Mouse (Mus musculus) CH12F3 (cell line): ENCODE results near the gene Mybl2.

Source experiments
- in situ Hi-C: fragments of 300-500 bp; cut with MboI; formaldehyde crosslinking; loops from 2 replicates; pipeline ENCODE4 v1.14.3; 2020; ENCODE audit warnings: low sequenced_read_pairs

The Mybl2 gene

GRCm38 (mm10) chr2:163108385-163108784 is 53.9 kb downstream of the Mybl2 start:
- in situ Hi-C loops = no loop called here

GRCm38 (mm10) chr2:163110706-163111105 is 56.2 kb downstream of the Mybl2 start:
- in situ Hi-C loops = no loop called here

GRCm38 (mm10) chr2:163111413-163112201 is 57.1 kb downstream of the Mybl2 start:
- in situ Hi-C loops = no loop called here

- in situ Hi-C loops = no loop called here
Measured at GRCm38 (mm10) chr2:163120626-163121352, 66.3 kb downstream of the Mybl2 start.

GRCm38 (mm10) chr2:163121353-163121660 is 66.8 kb downstream of the Mybl2 start:
- in situ Hi-C loops = no loop called here

GRCm38 (mm10) chr2:163122319-163122718 is 67.8 kb downstream of the Mybl2 start:
- in situ Hi-C loops = no loop called here

GRCm38 (mm10) chr2:163123496-163123895 is 69.0 kb downstream of the Mybl2 start:
- in situ Hi-C loops = no loop called here

- in situ Hi-C loops = no loop called here
Measured at GRCm38 (mm10) chr2:163130837-163131236, 76.3 kb downstream of the Mybl2 start.

GRCm38 (mm10) chr2:163132314-163132713 is 77.8 kb downstream of the Mybl2 start:
- in situ Hi-C loops = no loop called here
